Mouse (Mus musculus): ENCODE measurements around the gene Aldh4a1.
A peak's percentile ranks its signal among the peaks of the same experiment; 100 is the strongest.

DNA sequence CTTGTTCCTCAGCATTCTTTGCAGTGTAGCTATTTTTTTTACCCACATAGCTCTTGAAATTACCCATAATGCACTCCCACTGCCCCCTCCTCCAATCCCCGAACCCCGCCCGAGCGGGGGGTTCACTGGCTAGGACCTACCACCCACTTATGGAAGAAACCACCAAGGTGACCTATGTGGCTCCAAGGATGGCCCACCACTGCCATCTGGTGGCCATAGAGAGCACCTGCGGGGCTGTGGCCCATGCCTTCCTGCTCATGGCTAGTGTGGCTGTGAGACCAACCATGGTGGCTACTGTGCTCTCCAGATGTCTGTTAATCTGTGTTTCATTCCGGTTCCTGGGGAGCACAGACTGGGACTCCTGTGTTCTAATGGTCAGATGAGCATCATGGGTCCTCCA, 47.2 kb downstream of the Aldh4a1 start:
- TF ChIP-seq POLR2A (IDR thresholded peaks at IDR 0.05; ENCODE audit: borderline replicate concordance, extremely low read depth, low read depth, low read length) (no peak), CTCF (IDR thresholded peaks at IDR 0.05; ENCODE audit: insufficient read depth, low read length) (peak; percentile 96)

Measured in lung, adult 2 months (tissue).